Mouse (Mus musculus) kidney, adult 2 months (tissue): ENCODE results near the gene Card14. TPM values are rescaled to one million over a fixed set of nuclear protein-coding genes. Genes with fewer than 3 reads are reported as not detected.

Experiments
- DNase-seq: peaks from one replicate; pipeline ENCODE4 v3.0.0; 2021
- H3K27ac ChIP-seq: fragments of 200-500 bp; 2 replicates; pipeline ENCODE4 v1.5.1; 2012; ENCODE audit warnings: low read depth, low read length, control low read depth, inconsistent platforms; ENCODE audit not compliant: insufficient read depth
- H3K27me3 ChIP-seq: fragments of 200-500 bp; replicated peaks from 2 replicates; pipeline ENCODE4 v1.6.1; 2012; ENCODE audit warnings: mild to moderate bottlenecking, moderate library complexity, low read length, inconsistent platforms; ENCODE audit not compliant: control insufficient read depth, insufficient read depth
- H3K36me3 ChIP-seq: fragments of 200-500 bp; 2 replicates; pipeline ENCODE4 v1.6.1; 2012; ENCODE audit warnings: mild to moderate bottlenecking, moderate library complexity, low read length, inconsistent platforms; ENCODE audit not compliant: control insufficient read depth, insufficient read depth
- H3K4me1 ChIP-seq: fragments of 200-500 bp; 2 replicates; pipeline ENCODE4 v1.6.1; 2011; ENCODE audit warnings: low read length; ENCODE audit not compliant: control insufficient read depth, insufficient read depth
- H3K4me3 ChIP-seq: fragments of 200-500 bp; 2 replicates; pipeline ENCODE4 v1.5.1; 2011; ENCODE audit warnings: mild to moderate bottlenecking, low read depth, low read length, control low read depth; ENCODE audit not compliant: insufficient read depth
- CTCF ChIP-seq: fragments of 200-500 bp; conservative IDR thresholded peaks from 2 replicates; pipeline ENCODE4 v1.5.1; 2011; ENCODE audit warnings: low read depth, mild to moderate bottlenecking, control low read depth, low read length, moderate library complexity, mixed read lengths; ENCODE audit not compliant: insufficient read depth, insufficient read length
- POLR2A ChIP-seq: fragments of 200-500 bp; IDR thresholded peaks from one replicate; pipeline ENCODE4 v1.6.1; 2011; ENCODE audit warnings: low read depth, low read length, control low read depth
- WGBS: fragments of 180-500 bp; shearing (Covaris S2); methylation state at CpG from one replicate; pipeline ENCODE4 v1.1.7; 2018; 5-methylcytosine and 5-hydroxymethylcytosine counted together
- polyA plus RNA-seq: library from polyadenylated mRNA; depleted of rRNA; stranded (reverse); fragments of >200 nt; gene quantifications from 2 replicates; pipeline ENCODE4 v1.2.3, GENCODE M21; 2012

Gene Card14
- polyA plus RNA-seq, 1 experiment = 3.7 TPM

DNA sequence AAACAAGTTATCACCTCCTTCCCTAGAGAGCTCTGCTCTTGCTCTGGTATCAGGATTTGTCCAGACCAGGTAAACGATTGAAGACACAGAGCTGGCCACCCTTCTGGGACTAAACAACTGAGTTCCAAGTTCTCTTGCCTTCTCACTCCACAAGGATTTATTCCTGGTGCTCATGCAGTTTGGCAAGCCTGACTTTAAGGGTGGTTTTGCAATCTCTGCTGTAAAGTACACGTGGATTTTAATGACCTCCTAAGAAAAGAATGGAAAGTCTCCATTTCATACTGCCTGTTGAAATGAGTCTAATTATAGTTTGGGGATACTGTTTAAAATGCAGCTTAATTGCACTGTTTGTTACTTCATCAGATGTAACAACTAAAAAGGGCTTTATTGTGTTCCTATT is 6.6 kb upstream of the Card14 start:
- H3K27me3 ChIP-seq = no peaks in the 10 kb centered on the region
- H3K4me3 ChIP-seq = no peak overlapping the region
- no peak overlapping the region for H3K27ac ChIP-seq
- H3K36me3 ChIP-seq = no peaks in the 10 kb centered on the region; the same call in 1 of the 2 replicates
- 14% methylated on average over 2 of the region's 2 CpGs for WGBS
- H3K4me1 ChIP-seq = peaks cover 4% of the 10 kb centered on the region; the same call in 1 of the 2 replicates
- TF ChIP-seq CTCF (no peak), POLR2A (no peak)
- DNase-seq = no peak

- TF ChIP-seq POLR2A (no peak), CTCF (peak; percentile 82)
- no peaks in the 10 kb centered on the region; the same call in 1 of the 2 replicates for H3K4me1 ChIP-seq
- H3K4me3 ChIP-seq = no peak overlapping the region
- no peaks in the 10 kb centered on the region for H3K27me3 ChIP-seq
- DNase-seq = peak; percentile 48
- H3K36me3 ChIP-seq = no peaks in the 10 kb centered on the region
- H3K27ac ChIP-seq = no peak overlapping the region
- 32% methylated on average over 16 of the region's 16 CpGs for WGBS
Observed at GRCm38 (mm10) chr11:119304904-119305712, 2.5 kb upstream of the Card14 start.

DNA sequence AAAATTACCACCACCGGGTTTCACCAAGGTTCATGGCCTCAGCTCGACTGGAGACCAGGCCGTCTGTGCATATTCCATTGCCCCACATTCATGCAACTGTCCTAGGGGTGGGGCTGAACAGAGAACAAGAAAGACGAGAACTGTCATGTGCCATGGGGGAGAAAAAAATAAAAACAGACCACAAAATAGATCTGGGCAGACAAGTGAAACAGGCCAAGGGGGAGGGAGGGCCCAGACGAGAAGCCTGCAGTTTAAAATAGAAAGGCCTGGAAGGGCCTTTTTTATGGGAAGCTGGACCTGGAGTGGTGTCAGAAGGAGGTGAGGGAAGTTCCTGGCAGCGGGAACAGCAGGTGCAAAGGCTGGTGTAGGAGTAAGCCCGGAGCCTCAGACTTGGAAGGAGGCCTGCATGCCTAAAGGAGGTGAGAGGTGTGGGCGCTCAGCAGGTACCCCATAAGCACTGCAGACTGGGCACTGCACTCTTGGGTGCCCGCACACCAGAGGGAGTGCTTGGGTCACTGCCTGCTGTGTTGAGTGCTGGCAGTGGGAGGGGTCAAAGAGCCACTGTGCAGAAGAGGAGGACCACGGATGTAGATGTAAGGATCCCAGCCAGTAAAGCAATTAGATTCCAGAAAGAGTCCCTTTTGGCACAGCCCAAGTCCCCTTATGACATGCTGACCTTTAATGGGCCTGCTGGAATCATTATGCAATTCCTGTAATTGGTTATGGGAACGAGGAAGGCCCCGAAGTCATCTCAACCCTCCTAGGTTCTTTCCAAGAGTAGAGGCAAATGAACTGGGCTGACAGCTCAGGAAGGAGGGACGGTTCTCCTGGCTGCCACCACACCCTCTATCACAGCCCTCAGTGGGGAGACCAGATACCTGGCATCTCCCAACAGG is 558 bp upstream of the Card14 start:
- Histone ChIP-seq H3K27me3 (no peaks in the 10 kb centered on the region), H3K36me3 (no peaks in the 10 kb centered on the region), H3K27ac (no peak overlapping the region), H3K4me3 (no peak overlapping the region), H3K4me1 (no peaks in the 10 kb centered on the region)
- WGBS = 65% methylated on average over 13 of the region's 13 CpGs
- no peak for TF ChIP-seq CTCF
- no peak for TF ChIP-seq POLR2A
- DNase-seq = peak; percentile 35

DNA sequence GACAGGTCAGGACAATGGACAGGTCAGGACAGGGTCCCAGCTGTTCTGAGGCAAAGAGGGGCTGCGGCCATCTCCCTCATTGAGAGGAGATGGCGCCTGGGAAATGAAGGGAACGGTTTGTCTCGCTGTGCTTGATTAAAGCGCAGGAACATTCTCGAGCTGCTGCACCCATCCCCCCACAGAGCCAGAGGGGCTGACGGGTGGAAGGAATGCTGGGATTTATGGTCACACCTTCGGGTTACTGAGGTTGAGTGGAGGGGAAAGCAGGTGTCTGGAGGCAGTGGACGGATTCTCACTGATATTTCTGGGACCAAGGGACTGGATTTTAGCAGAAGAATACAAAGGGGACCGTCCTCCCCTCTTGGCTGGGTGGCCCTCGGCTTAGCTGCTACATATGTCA is 348 bp downstream of the Card14 start:
- Histone ChIP-seq H3K4me1 (no peaks in the 10 kb centered on the region), H3K27me3 (no peaks in the 10 kb centered on the region), H3K36me3 (no peaks in the 10 kb centered on the region), H3K4me3 (no peak overlapping the region), H3K27ac (no peak overlapping the region)
- DNase-seq = no peak
- TF ChIP-seq POLR2A = no peak
- WGBS = 29% methylated on average over 11 of the region's 11 CpGs

- Histone ChIP-seq H3K27me3 (no peaks in the 10 kb centered on the region), H3K27ac (no peak overlapping the region), H3K36me3 (no peaks in the 10 kb centered on the region), H3K4me3 (no peak overlapping the region), H3K4me1 (no peaks in the 10 kb centered on the region; the same call in 1 of the 2 replicates)
- DNase-seq = no peak
- no peak for TF ChIP-seq CTCF
- no peak for TF ChIP-seq POLR2A
- WGBS = 22% methylated on average over 10 of the region's 10 CpGs
Observed at GRCm38 (mm10) chr11:119310621-119311020, 3.1 kb downstream of the Card14 start.

GRCm38 (mm10) chr11:119314252-119314936 is 6.8 kb downstream of the Card14 start:
- peak; percentile 78 for DNase-seq
- no peaks in the 10 kb centered on the region for H3K36me3 ChIP-seq
- no peaks in the 10 kb centered on the region; the same call in 1 of the 2 replicates for H3K4me1 ChIP-seq
- WGBS = 38% methylated on average over 17 of the region's 17 CpGs
- H3K27me3 ChIP-seq = no peaks in the 10 kb centered on the region
- peak overlapping the region; percentile 41; the same call in 1 of the 2 replicates for H3K27ac ChIP-seq
- no peak for TF ChIP-seq POLR2A
- TF ChIP-seq CTCF = no peak
- H3K4me3 ChIP-seq = peak overlapping the region; percentile 56; the same call in 1 of the 2 replicates
